Comparison of ENCODE assay signal across 8 mouse cellular contexts in genomic region chr4:155215773-155216630, GRCm38 (mm10). TPM values are rescaled to one million over a fixed set of nuclear protein-coding genes. Genes with fewer than 3 reads are reported as not detected.
DNase-seq lines count a peak whose midpoint lies in the region; ATAC-seq and TF ChIP-seq lines count a peak whose summit lies in the region.

No protein-coding gene starts in this region.

- no peaks in the 10 kb centered on the region for H3K27me3 ChIP-seq in MEL (ENCODE audit: control insufficient read depth in 1 of 2, insufficient read depth in 2 of 2, low read length in 2 of 2)
- no peaks in the 10 kb centered on the region for H3K27me3 ChIP-seq in forebrain, embryonic 15.5 days
- H3K27me3 ChIP-seq in intestine, embryonic 15.5 days (replicated peaks) = no peaks in the 10 kb centered on the region

- DNase-seq in gastrocnemius, postnatal 25 days = peak; percentile 63
- no peak for DNase-seq in gastrocnemius, postnatal 4 days (ENCODE audit: low spot score in 2 of 2)
- DNase-seq in MEL (ENCODE audit: low read depth, low spot score) = peak; percentile 28
- peak; percentile 57 for DNase-seq in lung, postnatal 14 days
- no peak for DNase-seq in testis, postnatal 14 days (ENCODE audit: low spot score)
- no peak for DNase-seq in cerebellum, adult 9-10 months

- H3K4me3 ChIP-seq in MEL (ENCODE audit: control insufficient read depth in 1 of 2, insufficient read depth in 1 of 2, low read depth in 2 of 2, low read length in 2 of 2) = no peak overlapping the region
- H3K4me3 ChIP-seq in forebrain, embryonic 15.5 days = no peak overlapping the region
- H3K4me3 ChIP-seq in intestine, embryonic 15.5 days (replicated peaks) = no peak overlapping the region

- no peak for TF ChIP-seq CTCF in MEL (IDR thresholded peaks at IDR 0.05 in 2 of 3, conservative IDR thresholded peaks at IDR 0.05 in 1 of 3; ENCODE audit: control insufficient read depth in 1 of 3, insufficient read depth in 1 of 3, low read depth in 2 of 3, low read length in 3 of 3, poor library complexity in 1 of 3, severe bottlenecking in 1 of 3)

- TF ChIP-seq EP300 in MEL (IDR thresholded peaks at IDR 0.05; ENCODE audit: low read depth in 1 of 2, low read length in 2 of 2) = no peak

- no peak for ATAC-seq in forebrain, embryonic 15.5 days (replicated peaks)
- no peak for ATAC-seq in intestine, embryonic 15.5 days

- no peaks in the 10 kb centered on the region for H3K9me3 ChIP-seq in MEL (replicated peaks; ENCODE audit: insufficient read depth, low read length)
- H3K9me3 ChIP-seq in forebrain, embryonic 15.5 days = no peaks in the 10 kb centered on the region
- H3K9me3 ChIP-seq in intestine, embryonic 15.5 days = no peaks in the 10 kb centered on the region

- peaks cover 0 to 4% of the 10 kb centered on the region in 2 experiments; a peak in 2 of 4 replicates for H3K36me3 ChIP-seq in MEL (ENCODE audit: control insufficient read depth in 1 of 2, insufficient read depth in 2 of 2, low read length in 2 of 2)
- H3K36me3 ChIP-seq in forebrain, embryonic 15.5 days = no peaks in the 10 kb centered on the region
- H3K36me3 ChIP-seq in intestine, embryonic 15.5 days = no peaks in the 10 kb centered on the region

- TF ChIP-seq RAD21 in MEL (IDR thresholded peaks at IDR 0.05; ENCODE audit: low read depth, low read length) = no peak

- peaks cover 37% of the 10 kb centered on the region for H3K79me2 ChIP-seq in MEL (ENCODE audit: control insufficient read depth, insufficient read depth, low read length, poor library complexity)

- H3K4me2 ChIP-seq in forebrain, embryonic 15.5 days (replicated peaks) = peak overlapping the region; percentile 0; the same call in 1 of the 2 replicates
- peak overlapping the region; percentile 27; the same call in 1 of the 2 replicates for H3K4me2 ChIP-seq in intestine, embryonic 15.5 days (replicated peaks)

- H3K9ac ChIP-seq in MEL (ENCODE audit: control insufficient read depth, low read depth, low read length, poor library complexity, severe bottlenecking) = no peak overlapping the region
- no peak overlapping the region for H3K9ac ChIP-seq in forebrain, embryonic 15.5 days (replicated peaks)
- no peak overlapping the region for H3K9ac ChIP-seq in intestine, embryonic 15.5 days

- H3K4me1 ChIP-seq in MEL (ENCODE audit: control insufficient read depth in 1 of 2, insufficient read depth in 2 of 2, low read length in 2 of 2) = peaks cover 10 to 17% of the 10 kb centered on the region in 2 experiments
- peaks cover 94% of the 10 kb centered on the region for H3K4me1 ChIP-seq in forebrain, embryonic 15.5 days
- peaks cover 69% of the 10 kb centered on the region for H3K4me1 ChIP-seq in intestine, embryonic 15.5 days (replicated peaks)

- no peak overlapping the region for H3K27ac ChIP-seq in MEL (ENCODE audit: control insufficient read depth, low read depth, low read length)
- H3K27ac ChIP-seq in forebrain, embryonic 15.5 days (replicated peaks) = 0 out of 2 replicates have a peak overlapping the region, but pooled peaks have one; percentile 2
- no peak overlapping the region for H3K27ac ChIP-seq in intestine, embryonic 15.5 days

- WGBS in forebrain, embryonic 15.5 days = 49% methylated on average over 12 of the region's 12 CpGs
- WGBS in intestine, embryonic 15.5 days = 62% methylated on average over 12 of the region's 12 CpGs

- TF ChIP-seq POLR2A in MEL (IDR thresholded peaks at IDR 0.05; ENCODE audit: control insufficient read depth in 1 of 2, insufficient read depth in 1 of 2, low read depth in 1 of 2, low read length in 2 of 2, poor library complexity in 1 of 2) = no peak

TF ChIP-seq in MEL, 35 proteins besides CTCF, POLR2A, EP300 and RAD21:
- no peak for TF ChIP-seq ETS1 (IDR thresholded peaks at IDR 0.05; ENCODE audit: low read depth, low read length)
- no peak for TF ChIP-seq MAX (IDR thresholded peaks at IDR 0.05; ENCODE audit: low read length)
- TF ChIP-seq GATA1 (IDR thresholded peaks at IDR 0.05; ENCODE audit: low read depth, low read length) = 0 out of 2 replicates have a peak, but pooled peaks have one; percentile 16
- TF ChIP-seq POLR2AphosphoS2 (IDR thresholded peaks at IDR 0.05; ENCODE audit: low read length) = no peak
- TF ChIP-seq RCOR1 (IDR thresholded peaks at IDR 0.05; ENCODE audit: low read depth, low read length) = 0 out of 2 replicates have a peak, but pooled peaks have one; percentile 31
TF ChIP-seq in MEL: peak in this region for 2.

RNA-seq across cellular contexts. Expression of gene Ski, which starts 6.4 kb away (rescaled TPM):
- total RNA-seq in gastrocnemius, postnatal 25 days (2021) = 10 to 100 TPM; 31.3 to 34.7 TPM
- 100 to 1,000 TPM; 133 to 138 TPM for total RNA-seq in gastrocnemius, postnatal 4 days (2021)
- 6.2 and 6.9 TPM in 2 replicates for total RNA-seq in MEL (2012; rRNA removed)
- polyA plus RNA-seq in MEL (2012; ENCODE audit: insufficient read depth in 1 of 2, insufficient read length in 2 of 2, low read depth in 1 of 2, low replicate concordance in 2 of 2, missing spikeins in 1 of 2) = 10 to 100 TPM in 1 of 2 experiments, not detected in 1; 16.1 TPM
- polyA plus RNA-seq in forebrain, embryonic 15.5 days (2015; fragmentation: Nextera tagmentation; extraction: Ambion mirVana) = 14.3 TPM in 2 replicates
- polyA plus RNA-seq in intestine, embryonic 15.5 days (2015; fragmentation: Nextera tagmentation; extraction: Ambion mirVana) = 13.3 and 13.8 TPM in 2 replicates

RNA-seq across cellular contexts. Expression of gene Faap20, which starts 33.6 kb away (rescaled TPM):
- total RNA-seq in gastrocnemius, postnatal 25 days (2021) = 1 to 10 TPM; 5.3 to 8.2 TPM
- 10 to 100 TPM; 41.0 to 44.3 TPM for total RNA-seq in gastrocnemius, postnatal 4 days (2021)
- total RNA-seq in MEL (2012; rRNA removed) = 14.1 and 18.6 TPM in 2 replicates
- 10 to 100 TPM in 1 of 2 experiments, not detected in 1; 34.4 TPM for polyA plus RNA-seq in MEL (2012; ENCODE audit: insufficient read depth in 1 of 2, insufficient read length in 2 of 2, low read depth in 1 of 2, low replicate concordance in 2 of 2, missing spikeins in 1 of 2)
- 88.2 and 89.3 TPM in 2 replicates for polyA plus RNA-seq in forebrain, embryonic 15.5 days (2015; fragmentation: Nextera tagmentation; extraction: Ambion mirVana)
- polyA plus RNA-seq in intestine, embryonic 15.5 days (2015; fragmentation: Nextera tagmentation; extraction: Ambion mirVana) = 64.1 and 74.9 TPM in 2 replicates

Comparison
In these comparisons a context has a peak if more than half of its experiments do, and no peak if none do; other contexts are left out.
1. DNase-seq: peak in gastrocnemius, postnatal 25 days (single experiment), MEL (single experiment) and lung, postnatal 14 days (single experiment); none in gastrocnemius, postnatal 4 days (0 of 2), testis, postnatal 14 days (single experiment) and cerebellum, adult 9-10 months (single experiment).